Mouse (Mus musculus): ENCODE results near the gene Tspyl2. TPM values are rescaled to one million over a fixed set of nuclear protein-coding genes. Genes with fewer than 3 reads are reported as not detected.

Gene Tspyl2
- polyA plus RNA-seq, 1 experiment from 2014 or later, result 71.6 TPM

Other genes with a start within 250 kb of the Tspyl2 start
- gene Iqsec2, start 198.2 kb downstream of the Tspyl2 start, polyA plus RNA-seq (2015; fragmentation: Nextera tagmentation; extraction: Ambion mirVana), result 7.0 and 9.2 TPM in 2 replicates
- gene Kdm5c, start 109.4 kb downstream of the Tspyl2 start, polyA plus RNA-seq (2015; fragmentation: Nextera tagmentation; extraction: Ambion mirVana), result 27.3 and 29.4 TPM in 2 replicates
- 30.0 and 32.4 TPM in 2 replicates for gene Kantr, start 14.9 kb downstream of the Tspyl2 start, polyA plus RNA-seq (2015; fragmentation: Nextera tagmentation; extraction: Ambion mirVana)
- 8.4 and 8.5 TPM in 2 replicates for gene Gpr173, start 26.3 kb upstream of the Tspyl2 start, polyA plus RNA-seq (2015; fragmentation: Nextera tagmentation; extraction: Ambion mirVana)
- not detected in 2 replicates for gene Cldn34a, start 220.9 kb upstream of the Tspyl2 start, polyA plus RNA-seq (2015; fragmentation: Nextera tagmentation; extraction: Ambion mirVana)